ENCODE assay signal across 8 mouse cellular contexts in the genomic region with DNA sequence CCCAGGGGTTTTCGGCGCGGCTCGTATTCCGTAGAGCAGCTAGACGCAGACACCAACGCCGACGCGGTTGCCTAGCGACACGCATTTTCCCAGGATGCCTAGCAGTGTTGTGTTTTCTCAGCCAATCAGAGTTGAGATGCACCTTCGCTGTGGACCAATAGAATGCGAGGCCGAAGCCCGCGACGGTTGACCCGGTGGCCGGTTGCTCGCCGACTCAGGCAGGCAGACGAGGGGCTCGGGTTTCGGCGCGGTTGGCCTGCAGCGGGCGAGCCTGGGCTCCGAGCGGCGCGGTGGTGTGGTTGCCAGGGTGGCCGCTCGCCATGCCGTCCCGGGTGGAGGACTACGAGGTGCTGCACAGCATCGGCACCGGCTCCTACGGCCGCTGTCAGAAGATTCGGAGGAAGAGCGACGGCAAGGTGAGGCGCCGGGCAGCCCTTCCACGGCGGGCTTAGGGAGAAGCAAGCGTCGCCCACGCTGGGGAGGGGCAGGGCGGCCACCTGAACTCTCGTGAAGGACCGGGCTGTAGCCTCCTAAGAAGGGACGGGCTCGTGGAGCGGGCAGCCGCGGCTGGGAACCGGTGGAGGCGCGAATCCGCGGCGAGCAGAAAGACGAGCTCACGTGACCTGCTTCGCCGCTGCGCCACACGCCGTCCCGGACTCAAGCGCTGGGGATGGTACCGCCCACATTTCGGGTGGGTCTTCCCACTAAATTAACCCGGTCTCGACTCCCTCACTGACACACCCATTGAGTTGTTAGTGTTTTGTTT. TPM values are rescaled to one million over a fixed set of nuclear protein-coding genes. Genes with fewer than 3 reads are reported as not detected.
DNase-seq lines count a peak whose midpoint lies in the region; ATAC-seq and TF ChIP-seq lines count a peak whose summit lies in the region.

A gene (plus strand): TSS at position 119 of the 766 bp plus-strand sequence.

- TF ChIP-seq CTCF in bone marrow, adult 2 months (IDR thresholded peaks at IDR 0.05; ENCODE audit: control insufficient read depth, insufficient read depth, low read length): no peak

- peaks cover 19% of the 10 kb centered on the region for H3K36me3 ChIP-seq in embryonic facial prominence, embryonic 15.5 days
- H3K36me3 ChIP-seq in kidney, embryonic 14.5 days (ENCODE audit: control insufficient read depth, insufficient read depth, low read length): peaks cover 36% of the 10 kb centered on the region
- peaks cover 18% of the 10 kb centered on the region for H3K36me3 ChIP-seq in limb, embryonic 15.5 days

- TF ChIP-seq POLR2A in bone marrow, adult 2 months (IDR thresholded peaks at IDR 0.05; ENCODE audit: borderline replicate concordance, control insufficient read depth, low read depth, low read length): peak; percentile 88; the same call in 1 of the 2 replicates

- WGBS in bone marrow, adult 2 months: under 1% methylated on average over 79 of the region's 79 CpGs
- WGBS in embryonic facial prominence, embryonic 15.5 days: under 1% methylated on average over 79 of the region's 79 CpGs
- WGBS in kidney, embryonic 14.5 days: under 1% methylated on average over 79 of the region's 79 CpGs
- WGBS in limb, embryonic 15.5 days: under 1% methylated on average over 79 of the region's 79 CpGs

- H3K4me3 ChIP-seq in bone marrow, adult 2 months (replicated peaks; ENCODE audit: control insufficient read depth, low read depth, low read length): peak within 1 kb of the TSS; percentile 84
- H3K4me3 ChIP-seq in embryonic facial prominence, embryonic 15.5 days (replicated peaks): peak within 1 kb of the TSS; percentile 83
- H3K4me3 ChIP-seq in kidney, embryonic 14.5 days (ENCODE audit: low read length): peak within 1 kb of the TSS; percentile 89
- peak within 1 kb of the TSS; percentile 62 for H3K4me3 ChIP-seq in limb, embryonic 15.5 days

- H3K4me1 ChIP-seq in bone marrow, adult 2 months (ENCODE audit: control insufficient read depth, insufficient read depth, low read length): no peaks in the 10 kb centered on the region; the same call in 1 of the 2 replicates
- H3K4me1 ChIP-seq in embryonic facial prominence, embryonic 15.5 days: peaks cover 18% of the 10 kb centered on the region
- H3K4me1 ChIP-seq in kidney, embryonic 14.5 days (ENCODE audit: control insufficient read depth, insufficient read depth, low read length): peaks cover 13% of the 10 kb centered on the region; the same call in 1 of the 2 replicates
- peaks cover 14% of the 10 kb centered on the region for H3K4me1 ChIP-seq in limb, embryonic 15.5 days

- peak; percentile 95 for DNase-seq in 416B (ENCODE audit: low read depth)
- peak; percentile 95 to 96 for DNase-seq in heart, adult 9 months (ENCODE audit: low spot score in 2 of 2)
- peak; percentile 75 to 85 for DNase-seq in monocyte, adult 2 months (ENCODE audit: low read depth in 1 of 2, low spot score in 2 of 2)
- DNase-seq in spleen, postnatal 36 days (ENCODE audit: low spot score in 2 of 2): peak; percentile 92 to 95

- peak within 1 kb of the TSS; percentile 89 for H3K4me2 ChIP-seq in embryonic facial prominence, embryonic 15.5 days (replicated peaks)
- H3K4me2 ChIP-seq in kidney, embryonic 14.5 days (replicated peaks; ENCODE audit: low read depth, low read length): peak within 1 kb of the TSS; percentile 76
- H3K4me2 ChIP-seq in limb, embryonic 15.5 days: peak within 1 kb of the TSS; percentile 94

- peak within 1 kb of the TSS; percentile 65 for H3K9ac ChIP-seq in embryonic facial prominence, embryonic 15.5 days
- peak within 1 kb of the TSS; percentile 92 for H3K9ac ChIP-seq in kidney, embryonic 14.5 days (ENCODE audit: low read depth, low read length)
- H3K9ac ChIP-seq in limb, embryonic 15.5 days: peak within 1 kb of the TSS; percentile 50

- peak; percentile 88 for ATAC-seq in embryonic facial prominence, embryonic 15.5 days (ENCODE audit: insufficient number of reproducible peaks, low FRiP score, low TSS enrichment, low read depth)
- peak; percentile 90 for ATAC-seq in kidney, embryonic 14.5 days (ENCODE audit: low FRiP score, low TSS enrichment)
- peak; percentile 90 for ATAC-seq in limb, embryonic 15.5 days (ENCODE audit: insufficient number of reproducible peaks, low FRiP score, low TSS enrichment, low read depth)

- H3K27me3 ChIP-seq in embryonic facial prominence, embryonic 15.5 days: no peaks in the 10 kb centered on the region
- H3K27me3 ChIP-seq in kidney, embryonic 14.5 days (ENCODE audit: control insufficient read depth, insufficient read depth, low read length): no peaks in the 10 kb centered on the region
- no peaks in the 10 kb centered on the region for H3K27me3 ChIP-seq in limb, embryonic 15.5 days

- H3K27ac ChIP-seq in bone marrow, adult 2 months (ENCODE audit: control insufficient read depth, insufficient read depth, low read depth, low read length, poor library complexity): peak within 1 kb of the TSS; percentile 82
- H3K27ac ChIP-seq in embryonic facial prominence, embryonic 15.5 days (replicated peaks): peak within 1 kb of the TSS; percentile 74
- H3K27ac ChIP-seq in kidney, embryonic 14.5 days (ENCODE audit: low read depth, low read length): peak within 1 kb of the TSS; percentile 88
- H3K27ac ChIP-seq in limb, embryonic 15.5 days: peak within 1 kb of the TSS; percentile 74

- no peaks in the 10 kb centered on the region for H3K9me3 ChIP-seq in embryonic facial prominence, embryonic 15.5 days (replicated peaks)
- H3K9me3 ChIP-seq in kidney, embryonic 14.5 days (ENCODE audit: control insufficient read depth, low read length): no peaks in the 10 kb centered on the region
- no peaks in the 10 kb centered on the region for H3K9me3 ChIP-seq in limb, embryonic 15.5 days

RNA-seq across cellular contexts. Expression of the gene that starts here (rescaled TPM):
- polyA plus RNA-seq in bone marrow, adult 2 months (2011; ENCODE audit: insufficient read depth, insufficient read length, low replicate concordance, missing spikeins): 23.5 and 26.9 TPM in 2 replicates
- 31.7 and 36.8 TPM in 2 replicates for polyA plus RNA-seq in embryonic facial prominence, embryonic 15.5 days (2015; fragmentation: Nextera tagmentation; extraction: Ambion mirVana)
- polyA plus RNA-seq in kidney, embryonic 14.5 days (2014; fragmentation: Nextera tagmentation; extraction: Ambion mirVana): 26.3 and 45.5 TPM in 2 replicates
- 24.2 and 25.4 TPM in 2 replicates for polyA plus RNA-seq in limb, embryonic 15.5 days (2015; fragmentation: Nextera tagmentation; extraction: Ambion mirVana)

Comparison
In these comparisons a context has a peak if more than half of its experiments do, and no peak if none do; other contexts are left out.
1. Peak in every context shown above with its lines: DNase-seq, ATAC-seq, H3K4me3 ChIP-seq and H3K27ac ChIP-seq.